Mouse (Mus musculus): ENCODE results near the gene Hoxd13. TPM values are rescaled to one million over a fixed set of nuclear protein-coding genes. Genes with fewer than 3 reads are reported as not detected.
A peak's percentile ranks its signal among the peaks of the same experiment; 100 is the strongest.

Gene Hoxd13
- polyA plus RNA-seq, 1 experiment from 2014 or later = not detected

DNA sequence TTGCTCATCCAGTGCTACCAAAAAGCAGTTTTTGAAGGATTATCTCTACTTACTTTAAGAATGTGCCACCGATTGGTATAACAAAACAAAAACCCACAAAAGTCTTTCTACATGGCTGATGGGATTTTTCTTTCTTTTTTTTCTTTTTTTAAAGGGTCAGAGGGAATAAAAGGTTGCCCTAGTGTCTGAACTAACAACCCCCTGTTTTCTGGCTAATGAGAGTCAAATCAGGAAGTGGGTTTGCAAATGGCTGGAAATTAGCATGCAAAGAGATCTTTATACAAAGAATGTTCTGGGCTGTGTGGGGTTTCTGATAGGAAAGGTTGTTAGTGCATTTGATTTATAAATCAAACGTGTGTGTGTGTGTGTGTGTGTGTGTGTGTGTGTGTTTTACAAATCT lies 52.3 kb downstream of the Hoxd13 start:
- H3K4me2 ChIP-seq (ENCODE audit: low read length) = no peak overlapping the region

DNA sequence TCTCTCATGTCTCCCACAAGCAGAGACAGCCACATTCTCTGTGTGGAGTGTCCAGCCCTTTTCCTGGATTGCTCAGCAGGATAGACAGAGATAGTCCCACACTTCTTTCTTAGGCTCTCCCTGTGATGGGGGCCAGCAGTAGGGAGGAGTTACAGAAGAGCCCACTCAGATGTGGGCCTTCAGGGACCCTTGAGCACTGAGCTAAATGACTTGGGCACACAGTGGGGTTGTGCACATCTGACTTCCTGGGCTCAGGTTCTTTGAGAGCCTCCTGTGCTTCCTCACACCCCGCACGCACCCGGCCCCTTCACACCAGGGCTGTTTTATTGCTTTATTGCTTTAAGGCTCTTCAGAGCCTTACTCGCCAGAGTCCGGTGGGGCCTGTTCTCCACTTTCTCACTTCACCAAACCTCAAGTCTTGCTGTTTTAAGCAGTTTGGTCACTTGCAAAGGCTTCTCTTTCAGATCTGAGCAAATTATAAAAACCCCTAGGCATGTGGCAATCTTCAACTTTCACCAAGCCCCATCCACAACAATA lies 52.9 kb downstream of the Hoxd13 start:
- 39% methylated on average over 5 of the region's 5 CpGs for WGBS
- H3K4me3 ChIP-seq (replicated peaks; ENCODE audit: low read depth, low read length) = 0 out of 2 replicates have a peak overlapping the region, but pooled peaks have one; percentile 8
- DNase-seq (ENCODE audit: low spot score) = no peak
- no peak for ATAC-seq (replicated peaks; ENCODE audit: low FRiP score, low read depth)
- 0 out of 2 replicates have a peak overlapping the region, but pooled peaks have one; percentile 27 for H3K9ac ChIP-seq (ENCODE audit: low read depth, low read length)
- no peaks in the 10 kb centered on the region for H3K27me3 ChIP-seq (ENCODE audit: insufficient read depth, low read length)
- no peaks in the 10 kb centered on the region for H3K9me3 ChIP-seq (replicated peaks; ENCODE audit: low read length)
- TF ChIP-seq CTCF (IDR thresholded peaks at IDR 0.05; ENCODE audit: low read depth) = no peak
- peaks cover 40% of the 10 kb centered on the region for H3K4me1 ChIP-seq (replicated peaks; ENCODE audit: insufficient read depth, low read length)
- H3K36me3 ChIP-seq (ENCODE audit: insufficient read depth, low read length) = no peaks in the 10 kb centered on the region
- H3K4me2 ChIP-seq (ENCODE audit: low read length) = peak overlapping the region; percentile 65
- peak overlapping the region; percentile 39; the same call in 1 of the 2 replicates for H3K27ac ChIP-seq

More for the DNA sequence above, 52.3 kb downstream of the Hoxd13 start:
- no peaks in the 10 kb centered on the region for H3K9me3 ChIP-seq (replicated peaks; ENCODE audit: low read length)
- no peak overlapping the region for H3K9ac ChIP-seq (ENCODE audit: low read depth, low read length)
- no peak for DNase-seq (ENCODE audit: low spot score)
- H3K4me3 ChIP-seq (replicated peaks; ENCODE audit: low read depth, low read length) = no peak overlapping the region
- 29% methylated on average over 2 of the region's 2 CpGs for WGBS
- H3K27ac ChIP-seq = no peak overlapping the region
- H3K36me3 ChIP-seq (ENCODE audit: insufficient read depth, low read length) = no peaks in the 10 kb centered on the region
- no peak for ATAC-seq (replicated peaks; ENCODE audit: low FRiP score, low read depth)
- TF ChIP-seq CTCF (IDR thresholded peaks at IDR 0.05; ENCODE audit: low read depth) = no peak
- peaks cover 45% of the 10 kb centered on the region for H3K4me1 ChIP-seq (replicated peaks; ENCODE audit: insufficient read depth, low read length)
- no peaks in the 10 kb centered on the region for H3K27me3 ChIP-seq (ENCODE audit: insufficient read depth, low read length)

Small RNAs within 50 kb of the gene (microRNA-seq; reads per million reads assigned to microRNA genes)
- not detected for gene Gm44463

Other genes with a start within 250 kb of the Hoxd13 start
- gene Lnpk, start 88.9 kb upstream of the Hoxd13 start, polyA plus RNA-seq (2015; fragmentation: Nextera tagmentation; extraction: Ambion mirVana) = 17.1 and 19.5 TPM in 2 replicates
- 0.08 TPM in 1 of 2 replicates, not detected in the other for gene Evx2, start 8.8 kb upstream of the Hoxd13 start, polyA plus RNA-seq (2015; fragmentation: Nextera tagmentation; extraction: Ambion mirVana)
- 2.6 and 2.8 TPM in 2 replicates for gene Hoxd12, start 6.7 kb downstream of the Hoxd13 start, polyA plus RNA-seq (2015; fragmentation: Nextera tagmentation; extraction: Ambion mirVana)
- 19.7 and 23.8 TPM in 2 replicates for gene Hoxd11, start 11.2 kb downstream of the Hoxd13 start, polyA plus RNA-seq (2015; fragmentation: Nextera tagmentation; extraction: Ambion mirVana)
- 44.6 and 45.5 TPM in 2 replicates for gene Hoxd10, start 23.6 kb downstream of the Hoxd13 start, polyA plus RNA-seq (2015; fragmentation: Nextera tagmentation; extraction: Ambion mirVana)
- 57.8 and 67.0 TPM in 2 replicates for gene Hoxd9, start 29.4 kb downstream of the Hoxd13 start, polyA plus RNA-seq (2015; fragmentation: Nextera tagmentation; extraction: Ambion mirVana)
- gene Hoxd8, start 36.3 kb downstream of the Hoxd13 start, polyA plus RNA-seq (2015; fragmentation: Nextera tagmentation; extraction: Ambion mirVana) = 73.4 and 76.7 TPM in 2 replicates
- 7.9 and 8.0 TPM in 2 replicates for gene Hoxd3, start 43.6 kb downstream of the Hoxd13 start, polyA plus RNA-seq (2015; fragmentation: Nextera tagmentation; extraction: Ambion mirVana)
- gene Hoxd4, start 43.6 kb downstream of the Hoxd13 start, polyA plus RNA-seq (2015; fragmentation: Nextera tagmentation; extraction: Ambion mirVana) = 3.3 and 4.4 TPM in 2 replicates
- gene Gm28230, start 58.4 kb downstream of the Hoxd13 start, polyA plus RNA-seq (2015; fragmentation: Nextera tagmentation; extraction: Ambion mirVana) = 1.1 and 1.3 TPM in 2 replicates
- 1.2 and 1.8 TPM in 2 replicates for gene Hoxd1, start 94.7 kb downstream of the Hoxd13 start, polyA plus RNA-seq (2015; fragmentation: Nextera tagmentation; extraction: Ambion mirVana)
- 152 and 168 TPM in 2 replicates for gene Mtx2, start 157.5 kb downstream of the Hoxd13 start, polyA plus RNA-seq (2015; fragmentation: Nextera tagmentation; extraction: Ambion mirVana)

All from kidney, postnatal 0 days (tissue).